Mouse (Mus musculus) cerebellum, postnatal 10 days (tissue): ENCODE results near the gene Lsm8.
A peak's percentile ranks its signal among the peaks of the same experiment; 100 is the strongest.
"Not testable (repeated sequence)": the region's sequence is repeated elsewhere in the genome, so short reads cannot be mapped to it uniquely, and the experiment has no call there.

Experiments used
- DNase-seq, 2 experiments: peaks; one replicate each; pipeline ENCODE4 v3.0.0; 2021; ENCODE audit warnings: mixed read lengths in 2 of 2

The Lsm8 gene

GRCm38 (mm10) chr6:18848051-18848701 is at the start of gene Lsm8:
Lsm8 (plus strand) TSS chr6:18848579.
- peak; percentile 98 to 99 for DNase-seq

DNA sequence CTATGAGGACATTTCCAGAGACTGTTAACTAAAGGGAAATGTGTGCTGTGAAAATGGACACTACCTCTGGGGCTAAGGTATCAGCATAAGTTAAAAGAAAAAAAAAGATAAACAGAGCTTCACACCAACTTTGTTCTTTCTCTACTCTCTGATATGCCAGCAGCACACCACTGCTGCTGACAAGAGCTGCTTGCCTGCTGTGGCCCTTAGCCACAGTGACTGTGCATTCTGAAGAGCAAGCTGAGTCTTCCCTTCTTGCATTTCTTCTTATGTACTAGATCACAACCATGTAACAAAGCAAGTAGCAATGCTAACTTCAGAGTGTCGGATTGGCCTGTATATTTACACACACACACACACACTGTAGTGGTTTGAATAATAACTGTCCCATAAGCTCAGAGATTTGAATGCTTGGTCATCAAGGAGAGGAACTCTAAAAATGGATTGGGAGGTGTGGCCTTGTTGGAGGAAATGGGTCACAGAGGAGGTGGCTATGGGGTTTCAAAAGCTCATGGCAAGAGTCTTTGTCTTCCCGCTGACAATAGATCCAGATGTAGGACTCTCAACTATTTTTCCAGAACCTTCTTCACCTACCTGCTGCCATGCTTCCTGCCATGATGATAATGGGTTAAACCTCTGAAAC is 47.4 kb upstream of the Lsm8 start:
- no peak for DNase-seq

DNA sequence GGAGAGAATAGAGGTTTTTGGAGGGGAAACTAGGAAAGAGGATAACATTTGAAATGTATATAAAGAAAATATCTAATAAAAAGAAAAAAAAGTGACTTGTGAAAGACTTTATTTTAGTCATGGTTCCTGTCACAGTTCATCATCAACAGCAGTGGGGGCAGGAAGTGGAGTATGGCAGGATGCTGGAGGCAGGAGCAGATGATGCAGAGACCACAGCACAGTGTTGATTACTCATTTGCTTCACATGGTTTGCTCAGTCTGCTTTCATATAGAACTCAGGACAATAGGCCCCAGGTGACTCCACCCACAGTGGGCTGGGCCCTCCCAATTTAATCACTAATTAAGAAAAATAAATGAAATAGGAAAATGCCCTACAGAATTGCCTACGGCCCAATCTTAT is 35.8 kb upstream of the Lsm8 start:
- no peak for DNase-seq

DNA sequence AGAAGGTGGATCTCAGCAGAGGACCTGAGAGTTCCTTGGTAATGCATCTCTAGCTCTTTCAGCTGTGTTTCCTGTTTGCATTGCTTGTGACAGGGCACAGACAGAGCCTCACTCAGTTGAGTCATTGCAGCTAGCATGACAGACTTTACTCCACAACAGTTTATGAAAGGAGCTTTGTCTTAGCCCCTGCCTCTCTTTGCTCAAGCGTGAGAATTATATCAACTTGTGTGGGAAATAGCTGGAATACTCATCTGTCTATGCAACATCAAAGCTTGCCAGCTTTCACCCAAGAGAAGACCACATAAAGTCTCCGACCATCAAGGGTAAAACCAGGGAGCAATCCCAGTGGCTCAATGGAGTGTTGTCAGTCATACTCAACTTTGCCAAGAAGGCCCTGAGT is 32.8 kb upstream of the Lsm8 start:
- no peak for DNase-seq

GRCm38 (mm10) chr6:18819343-18819742 is 29.0 kb upstream of the Lsm8 start:
- DNase-seq = peak; percentile 81 to 86

DNA sequence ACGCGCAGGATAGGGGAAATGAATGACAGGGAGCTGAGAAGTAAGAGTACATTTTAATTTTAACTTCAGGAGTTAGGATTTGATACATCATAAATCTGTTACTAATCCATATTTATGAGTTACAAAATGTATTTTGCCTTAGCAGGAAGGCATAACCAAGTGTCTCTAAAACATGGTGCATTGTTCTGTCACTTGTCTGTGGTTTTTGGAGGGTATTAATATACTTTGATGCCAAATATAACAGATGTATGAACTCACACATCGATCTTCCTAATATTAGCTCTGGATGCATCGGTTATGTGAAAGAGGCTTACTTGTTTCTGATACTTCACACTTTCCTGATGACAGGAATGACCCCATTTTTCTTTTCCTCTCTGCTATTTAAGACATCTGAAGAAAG is 28.1 kb upstream of the Lsm8 start:
- DNase-seq = no peak

DNA sequence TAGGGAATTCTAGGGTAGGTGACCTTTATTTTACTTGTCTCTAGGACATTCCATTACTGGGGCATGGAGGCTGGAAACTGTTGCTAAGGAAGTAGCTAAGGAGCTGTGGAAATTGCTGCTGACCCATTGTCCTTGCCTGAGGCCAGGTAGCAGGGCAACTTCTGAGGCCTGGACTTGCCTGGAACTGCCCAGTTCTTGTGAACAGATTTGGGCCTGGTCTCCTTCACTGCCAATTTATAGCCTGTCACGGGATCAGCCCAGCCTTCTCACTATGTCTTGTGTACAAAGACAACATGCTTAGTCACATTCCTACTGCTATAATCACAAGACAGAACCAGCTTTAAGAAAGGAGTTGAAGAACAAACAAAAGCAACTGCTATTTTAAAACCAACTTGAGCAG is 25.6 kb upstream of the Lsm8 start:
- no peak for DNase-seq

- DNase-seq = no peak
Measured at GRCm38 (mm10) chr6:18832958-18833357, 15.4 kb upstream of the Lsm8 start.

DNA sequence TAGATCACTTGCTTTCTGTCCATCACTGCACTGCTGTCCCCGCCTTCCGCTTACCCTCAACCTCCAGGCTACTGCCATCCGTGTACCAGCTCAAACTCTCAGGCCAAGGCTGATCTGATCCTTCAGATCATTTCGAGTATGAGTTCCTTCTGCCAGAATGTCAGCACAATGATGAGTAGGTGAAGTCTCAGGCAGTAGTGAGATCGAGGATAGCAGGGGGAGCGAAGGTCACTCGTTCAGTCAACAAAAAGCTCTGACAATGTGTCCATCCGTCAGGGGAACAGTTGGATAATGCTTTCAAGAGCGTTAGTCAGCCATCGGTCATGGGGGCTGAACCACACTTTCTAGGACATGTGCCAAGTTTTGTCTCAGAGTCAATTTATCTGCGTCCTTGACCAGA is 3.9 kb upstream of the Lsm8 start:
- DNase-seq = not testable (repeated sequence)

DNA sequence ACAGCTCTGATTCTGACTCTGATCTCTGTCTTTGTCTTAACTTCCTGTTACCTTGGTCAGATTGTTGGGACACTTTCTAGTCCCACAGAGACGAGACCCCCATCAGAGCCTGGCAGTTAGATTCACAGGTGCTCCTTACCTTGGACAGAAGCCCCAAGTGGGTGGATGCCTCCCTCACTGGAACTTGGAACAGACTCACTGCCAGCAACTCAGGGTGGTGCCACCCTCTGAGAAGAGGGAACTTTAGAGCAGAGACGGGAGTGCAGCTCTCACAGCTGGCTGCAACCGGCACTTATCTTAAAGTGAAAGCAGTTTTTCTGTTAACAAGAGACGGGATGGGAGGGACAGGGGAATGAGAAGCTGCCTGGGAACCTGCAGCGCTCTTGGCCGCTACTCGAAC is 2.8 kb upstream of the Lsm8 start:
- DNase-seq = not testable (repeated sequence)

GRCm38 (mm10) chr6:18848702-18849061 is 303 bp downstream of the Lsm8 start:
- no peak for DNase-seq

DNA sequence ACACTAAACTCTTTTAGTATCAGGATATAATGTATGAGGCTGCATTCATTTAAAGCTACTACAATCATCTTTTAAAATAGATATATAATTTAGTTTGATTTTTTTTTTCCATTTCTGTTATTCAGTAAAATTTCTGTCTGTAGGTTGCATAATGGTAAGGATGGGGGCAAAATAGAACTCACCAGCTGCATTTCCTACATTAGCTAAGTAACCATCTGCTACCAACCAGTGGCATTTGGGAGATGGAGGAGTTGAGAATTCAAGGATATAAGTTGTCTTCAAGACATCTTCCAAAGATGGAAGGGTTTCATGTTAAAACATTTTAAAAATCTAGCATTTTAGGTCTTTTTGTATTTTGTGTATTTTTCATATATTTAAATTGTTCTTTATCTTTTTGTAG is 6.9 kb downstream of the Lsm8 start:
- no peak for DNase-seq

GRCm38 (mm10) chr6:18856487-18857078 is 8.2 kb downstream of the Lsm8 start:
- no peak for DNase-seq

DNA sequence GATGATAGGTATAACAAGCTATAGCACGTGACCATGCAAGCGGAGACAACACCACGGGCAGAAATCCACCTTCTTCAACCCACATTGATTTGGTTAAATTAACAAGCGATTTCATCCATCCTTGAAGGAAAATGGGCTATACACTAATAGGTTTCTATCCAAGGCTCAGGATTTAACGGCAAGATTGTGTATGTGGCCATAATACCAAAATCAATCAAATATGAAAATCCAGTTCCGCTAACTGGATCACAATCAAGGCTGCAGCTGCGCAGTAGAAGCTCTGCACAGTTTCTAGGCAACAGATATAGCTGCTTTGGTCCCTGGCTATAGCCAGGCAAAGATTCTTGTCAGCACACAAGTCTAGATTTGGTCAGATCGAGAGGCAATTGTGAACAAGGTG is 17.6 kb downstream of the Lsm8 start, which contains the start of gene Ankrd7:
TSS of gene Ankrd7 (plus strand) at position 301 of the 400 bp plus-strand sequence.
- DNase-seq = no peak

DNA sequence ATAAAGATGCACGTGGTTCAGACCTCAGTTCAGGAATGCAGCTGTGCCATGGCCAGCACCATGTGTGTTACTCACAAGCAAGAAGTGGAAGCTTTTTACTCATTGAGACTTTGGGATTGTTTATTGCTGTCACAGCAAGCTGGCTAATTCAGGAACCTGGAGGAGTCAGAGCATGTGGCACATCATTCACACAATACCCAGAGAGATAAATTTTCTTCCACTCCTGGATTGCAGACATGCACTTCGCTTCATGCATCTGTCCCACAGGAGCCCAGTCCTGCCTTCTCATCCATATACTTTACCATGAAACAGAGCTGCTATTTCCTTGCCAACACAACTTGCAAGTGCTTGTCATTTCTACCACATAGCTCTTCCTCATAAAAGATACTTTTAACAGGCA is 40.7 kb downstream of the Lsm8 start:
- DNase-seq = no peak

DNA sequence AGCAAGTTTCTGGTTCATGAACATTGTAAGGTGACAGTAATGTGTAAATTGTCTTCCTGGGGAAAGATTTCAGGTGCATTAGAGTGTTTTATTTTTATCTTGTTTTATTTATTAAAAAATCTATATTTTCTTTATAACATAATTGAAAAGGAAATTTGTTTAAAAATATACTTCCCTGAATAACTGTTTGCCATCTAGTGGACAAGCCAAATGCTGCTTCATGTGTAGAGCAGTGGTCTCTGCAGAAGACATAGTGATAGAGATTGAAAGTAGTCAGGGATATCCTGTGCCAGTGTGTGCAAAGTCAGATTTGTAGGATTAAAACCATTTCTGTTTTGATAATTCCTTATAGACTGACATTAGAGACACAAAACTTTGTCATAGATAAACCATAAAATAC is 45.8 kb downstream of the Lsm8 start:
- DNase-seq = no peak
